Mouse (Mus musculus): ENCODE data around the gene Kcnj6. TPM values are rescaled to one million over a fixed set of nuclear protein-coding genes. Genes with fewer than 3 reads are reported as not detected.
A peak's percentile ranks its signal among the peaks of the same experiment; 100 is the strongest.

Kcnj6 gene
- polyA plus RNA-seq, 1 experiment from 2014 or later, result 3.3 TPM

- H3K27me3 ChIP-seq (ENCODE audit: control insufficient read depth, insufficient read depth, low read length), result no peaks in the 10 kb centered on the region
- no peak overlapping the region for H3K4me3 ChIP-seq (replicated peaks; ENCODE audit: low read depth, low read length)
- ATAC-seq (ENCODE audit: low FRiP score, low TSS enrichment) (no peak), DNase-seq (peak; percentile 65)
- no peaks in the 10 kb centered on the region for H3K9me3 ChIP-seq (ENCODE audit: control insufficient read depth, low read length)
- no peak overlapping the region for H3K9ac ChIP-seq (replicated peaks; ENCODE audit: low read length)
- 0 out of 2 replicates have a peak, but pooled peaks cover 3% of the 10 kb centered on the region for H3K4me1 ChIP-seq (ENCODE audit: control insufficient read depth, insufficient read depth, low read length)
- no peak overlapping the region for H3K4me2 ChIP-seq (ENCODE audit: low read length)
- no peaks in the 10 kb centered on the region for H3K36me3 ChIP-seq (ENCODE audit: control insufficient read depth, insufficient read depth, low read length)
- WGBS, result 33% methylated on average over 5 of the region's 5 CpGs
- 0 out of 2 replicates have a peak overlapping the region, but pooled peaks have one; percentile 26 for H3K27ac ChIP-seq (replicated peaks; ENCODE audit: low read depth, low read length)
These were observed 78.3 kb downstream of the Kcnj6 start for GRCm38 (mm10) chr16:94919177-94919576.

- WGBS, result 92% methylated on average over 4 of the region's 4 CpGs
- H3K9me3 ChIP-seq (ENCODE audit: control insufficient read depth, low read length), result no peaks in the 10 kb centered on the region
- ATAC-seq (ENCODE audit: low FRiP score, low TSS enrichment) (no peak), DNase-seq (no peak)
- no peaks in the 10 kb centered on the region for H3K36me3 ChIP-seq (ENCODE audit: control insufficient read depth, insufficient read depth, low read length)
- no peak overlapping the region for H3K4me2 ChIP-seq (ENCODE audit: low read length)
- no peak overlapping the region for H3K27ac ChIP-seq (replicated peaks; ENCODE audit: low read depth, low read length)
- no peaks in the 10 kb centered on the region for H3K27me3 ChIP-seq (ENCODE audit: control insufficient read depth, insufficient read depth, low read length)
- no peaks in the 10 kb centered on the region for H3K4me1 ChIP-seq (ENCODE audit: control insufficient read depth, insufficient read depth, low read length)
- no peak overlapping the region for H3K9ac ChIP-seq (replicated peaks; ENCODE audit: low read length)
- H3K4me3 ChIP-seq (replicated peaks; ENCODE audit: low read depth, low read length), result no peak overlapping the region
These were observed 91.5 kb downstream of the Kcnj6 start for GRCm38 (mm10) chr16:94906026-94906425.

GRCm38 (mm10) chr16:94898832-94899231 lies 98.7 kb downstream of the Kcnj6 start:
- ATAC-seq (ENCODE audit: low FRiP score, low TSS enrichment) (no peak), DNase-seq (no peak)
- H3K27me3 ChIP-seq (ENCODE audit: control insufficient read depth, insufficient read depth, low read length), result no peaks in the 10 kb centered on the region
- no peak overlapping the region for H3K4me2 ChIP-seq (ENCODE audit: low read length)
- no peak overlapping the region for H3K4me3 ChIP-seq (replicated peaks; ENCODE audit: low read depth, low read length)
- no peak overlapping the region for H3K9ac ChIP-seq (replicated peaks; ENCODE audit: low read length)
- H3K9me3 ChIP-seq (ENCODE audit: control insufficient read depth, low read length), result no peaks in the 10 kb centered on the region
- H3K4me1 ChIP-seq (ENCODE audit: control insufficient read depth, insufficient read depth, low read length), result no peaks in the 10 kb centered on the region
- no peak overlapping the region for H3K27ac ChIP-seq (replicated peaks; ENCODE audit: low read depth, low read length)
- 95% methylated on average over 6 of the region's 6 CpGs for WGBS
- no peaks in the 10 kb centered on the region for H3K36me3 ChIP-seq (ENCODE audit: control insufficient read depth, insufficient read depth, low read length)

GRCm38 (mm10) chr16:94892162-94892650 lies 105.3 kb downstream of the Kcnj6 start:
- no peak overlapping the region for H3K9ac ChIP-seq (replicated peaks; ENCODE audit: low read length)
- no peak overlapping the region for H3K27ac ChIP-seq (replicated peaks; ENCODE audit: low read depth, low read length)
- H3K4me1 ChIP-seq (ENCODE audit: control insufficient read depth, insufficient read depth, low read length), result no peaks in the 10 kb centered on the region
- no peak overlapping the region for H3K4me3 ChIP-seq (replicated peaks; ENCODE audit: low read depth, low read length)
- ATAC-seq (ENCODE audit: low FRiP score, low TSS enrichment) (no peak), DNase-seq (no peak)
- no peaks in the 10 kb centered on the region for H3K36me3 ChIP-seq (ENCODE audit: control insufficient read depth, insufficient read depth, low read length)
- no peak overlapping the region for H3K4me2 ChIP-seq (ENCODE audit: low read length)
- H3K9me3 ChIP-seq (ENCODE audit: control insufficient read depth, low read length), result no peaks in the 10 kb centered on the region
- 95% methylated on average over 4 of the region's 4 CpGs for WGBS
- H3K27me3 ChIP-seq (ENCODE audit: control insufficient read depth, insufficient read depth, low read length), result no peaks in the 10 kb centered on the region

- 85% methylated on average over 6 of the region's 6 CpGs for WGBS
- Histone ChIP-seq H3K4me2 (ENCODE audit: low read length) (no peak overlapping the region), H3K4me1 (ENCODE audit: control insufficient read depth, insufficient read depth, low read length) (no peaks in the 10 kb centered on the region), H3K4me3 (replicated peaks; ENCODE audit: low read depth, low read length) (no peak overlapping the region), H3K27me3 (ENCODE audit: control insufficient read depth, insufficient read depth, low read length) (no peaks in the 10 kb centered on the region), H3K9ac (replicated peaks; ENCODE audit: low read length) (no peak overlapping the region), H3K27ac (replicated peaks; ENCODE audit: low read depth, low read length) (no peak overlapping the region), H3K9me3 (ENCODE audit: control insufficient read depth, low read length) (no peaks in the 10 kb centered on the region), H3K36me3 (ENCODE audit: control insufficient read depth, insufficient read depth, low read length) (no peaks in the 10 kb centered on the region)
- ATAC-seq (ENCODE audit: low FRiP score, low TSS enrichment), result no peak
- DNase-seq, result no peak
These were observed 106.9 kb downstream of the Kcnj6 start for GRCm38 (mm10) chr16:94890581-94890980.

- no peak overlapping the region for H3K9ac ChIP-seq (replicated peaks; ENCODE audit: low read length)
- H3K27me3 ChIP-seq (ENCODE audit: control insufficient read depth, insufficient read depth, low read length), result no peaks in the 10 kb centered on the region
- H3K36me3 ChIP-seq (ENCODE audit: control insufficient read depth, insufficient read depth, low read length), result no peaks in the 10 kb centered on the region
- no peaks in the 10 kb centered on the region for H3K9me3 ChIP-seq (ENCODE audit: control insufficient read depth, low read length)
- no peaks in the 10 kb centered on the region for H3K4me1 ChIP-seq (ENCODE audit: control insufficient read depth, insufficient read depth, low read length)
- ATAC-seq (ENCODE audit: low FRiP score, low TSS enrichment) (no peak), DNase-seq (peak; percentile 28)
- no peak overlapping the region for H3K4me2 ChIP-seq (ENCODE audit: low read length)
- no peak overlapping the region for H3K4me3 ChIP-seq (replicated peaks; ENCODE audit: low read depth, low read length)
- WGBS, result 81% methylated on average over 2 of the region's 2 CpGs
- no peak overlapping the region for H3K27ac ChIP-seq (replicated peaks; ENCODE audit: low read depth, low read length)
These were observed 107.4 kb downstream of the Kcnj6 start for GRCm38 (mm10) chr16:94890056-94890455.

- ATAC-seq (ENCODE audit: low FRiP score, low TSS enrichment), result no peak
- Histone ChIP-seq H3K4me1 (ENCODE audit: control insufficient read depth, insufficient read depth, low read length) (no peaks in the 10 kb centered on the region), H3K36me3 (ENCODE audit: control insufficient read depth, insufficient read depth, low read length) (no peaks in the 10 kb centered on the region), H3K9ac (replicated peaks; ENCODE audit: low read length) (no peak overlapping the region), H3K9me3 (ENCODE audit: control insufficient read depth, low read length) (no peaks in the 10 kb centered on the region), H3K4me2 (ENCODE audit: low read length) (no peak overlapping the region), H3K4me3 (replicated peaks; ENCODE audit: low read depth, low read length) (no peak overlapping the region), H3K27me3 (ENCODE audit: control insufficient read depth, insufficient read depth, low read length) (no peaks in the 10 kb centered on the region), H3K27ac (replicated peaks; ENCODE audit: low read depth, low read length) (no peak overlapping the region)
- no peak for DNase-seq
- WGBS, result 52% methylated on average over 11 of the region's 11 CpGs
These were observed 108.9 kb downstream of the Kcnj6 start for GRCm38 (mm10) chr16:94888554-94888953.

GRCm38 (mm10) chr16:94886398-94886797 lies 111.1 kb downstream of the Kcnj6 start:
- H3K27me3 ChIP-seq (ENCODE audit: control insufficient read depth, insufficient read depth, low read length), result no peaks in the 10 kb centered on the region
- H3K4me2 ChIP-seq (ENCODE audit: low read length), result no peak overlapping the region
- 66% methylated on average over 7 of the region's 7 CpGs for WGBS
- ATAC-seq (ENCODE audit: low FRiP score, low TSS enrichment) (no peak), DNase-seq (no peak)
- H3K9me3 ChIP-seq (ENCODE audit: control insufficient read depth, low read length), result no peaks in the 10 kb centered on the region
- H3K9ac ChIP-seq (replicated peaks; ENCODE audit: low read length), result no peak overlapping the region
- H3K27ac ChIP-seq (replicated peaks; ENCODE audit: low read depth, low read length), result no peak overlapping the region
- H3K36me3 ChIP-seq (ENCODE audit: control insufficient read depth, insufficient read depth, low read length), result no peaks in the 10 kb centered on the region
- H3K4me3 ChIP-seq (replicated peaks; ENCODE audit: low read depth, low read length), result no peak overlapping the region
- no peaks in the 10 kb centered on the region for H3K4me1 ChIP-seq (ENCODE audit: control insufficient read depth, insufficient read depth, low read length)

- DNase-seq (no peak), ATAC-seq (ENCODE audit: low FRiP score, low TSS enrichment) (no peak)
- Histone ChIP-seq H3K27ac (replicated peaks; ENCODE audit: low read depth, low read length) (no peak overlapping the region), H3K27me3 (ENCODE audit: control insufficient read depth, insufficient read depth, low read length) (no peaks in the 10 kb centered on the region), H3K4me1 (ENCODE audit: control insufficient read depth, insufficient read depth, low read length) (no peaks in the 10 kb centered on the region), H3K9ac (replicated peaks; ENCODE audit: low read length) (no peak overlapping the region), H3K9me3 (ENCODE audit: control insufficient read depth, low read length) (no peaks in the 10 kb centered on the region), H3K36me3 (ENCODE audit: control insufficient read depth, insufficient read depth, low read length) (no peaks in the 10 kb centered on the region), H3K4me3 (replicated peaks; ENCODE audit: low read depth, low read length) (no peak overlapping the region), H3K4me2 (ENCODE audit: low read length) (no peak overlapping the region)
- WGBS, result 86% methylated on average over 7 of the region's 7 CpGs
These were observed 112.4 kb downstream of the Kcnj6 start for GRCm38 (mm10) chr16:94885062-94885461.

All from midbrain, embryonic 14.5 days (tissue).